Mouse (Mus musculus): ENCODE measurements around the gene Mvd. TPM values are rescaled to one million over a fixed set of nuclear protein-coding genes. Genes with fewer than 3 reads are reported as not detected.

Mvd gene
- polyA plus RNA-seq, 1 experiment from 2014 or later, result 47.5 TPM

- 61% methylated on average over 9 of the region's 9 CpGs for WGBS
- H3K27ac ChIP-seq, result no peak overlapping the region
- ATAC-seq, result no peak
Observed at GRCm38 (mm10) chr8:122419881-122420555, 23.2 kb downstream of the Mvd start.

DNA sequence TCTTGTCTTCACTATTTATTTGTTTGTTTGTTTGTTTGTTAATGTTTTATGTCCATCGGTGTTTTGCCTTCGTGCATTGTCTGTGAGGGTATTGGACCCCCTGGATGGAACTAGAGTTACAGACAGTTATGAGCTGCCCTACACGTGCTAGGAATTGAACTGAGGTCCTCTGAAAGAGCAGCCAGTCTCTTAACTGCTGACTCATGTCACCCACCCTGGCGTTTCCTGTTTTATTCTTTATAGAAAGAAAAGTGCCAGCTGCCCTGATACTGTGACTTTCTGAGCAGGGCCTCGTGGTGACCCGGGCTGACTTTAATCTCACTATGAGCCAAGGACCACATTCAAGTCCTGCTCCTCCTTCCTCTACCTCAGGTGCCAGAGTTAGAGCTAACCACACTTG, 27.7 kb downstream of the Mvd start:
- H3K9me3 ChIP-seq, result no peaks in the 10 kb centered on the region
- H3K27ac ChIP-seq, result no peak overlapping the region
- no peak overlapping the region for H3K4me3 ChIP-seq (replicated peaks)
- no peak overlapping the region for H3K4me2 ChIP-seq (replicated peaks)
- no peaks in the 10 kb centered on the region for H3K4me1 ChIP-seq (replicated peaks)
- no peak for ATAC-seq
- peaks cover 87% of the 10 kb centered on the region for H3K36me3 ChIP-seq
- H3K9ac ChIP-seq (replicated peaks), result no peak overlapping the region
- 96% methylated on average over 6 of the region's 6 CpGs for WGBS
- no peaks in the 10 kb centered on the region for H3K27me3 ChIP-seq

More at GRCm38 (mm10) chr8:122419881-122420555, 23.2 kb downstream of the Mvd start:
- peaks cover 42% of the 10 kb centered on the region for H3K36me3 ChIP-seq
- no peaks in the 10 kb centered on the region for H3K27me3 ChIP-seq
- H3K9ac ChIP-seq (replicated peaks), result no peak overlapping the region
- H3K4me2 ChIP-seq (replicated peaks), result no peak overlapping the region
- no peaks in the 10 kb centered on the region for H3K9me3 ChIP-seq
- no peak overlapping the region for H3K4me3 ChIP-seq (replicated peaks)
- H3K4me1 ChIP-seq (replicated peaks), result no peaks in the 10 kb centered on the region

DNA sequence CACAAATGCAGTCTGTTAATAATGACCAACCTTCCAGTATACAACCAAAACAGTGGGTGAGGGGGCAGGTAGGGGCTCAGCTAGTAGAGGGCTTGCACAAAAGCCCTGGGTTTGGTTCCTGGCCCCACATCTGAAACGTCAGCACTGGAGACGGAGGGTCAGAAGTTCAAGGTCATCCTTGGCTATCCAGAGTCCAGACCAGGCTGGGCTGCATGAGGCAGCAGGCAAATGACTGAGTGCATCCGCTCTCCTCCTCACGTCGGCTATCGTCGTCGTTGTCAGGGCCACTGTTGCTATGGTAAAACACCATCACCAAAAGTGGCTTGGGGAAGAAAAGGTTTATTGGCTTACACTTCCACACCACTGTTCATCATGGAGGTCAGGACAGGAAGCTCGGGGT, 28.9 kb downstream of the Mvd start:
- no peaks in the 10 kb centered on the region for H3K4me1 ChIP-seq (replicated peaks)

GRCm38 (mm10) chr8:122407678-122408077, 35.5 kb downstream of the Mvd start:
- Histone ChIP-seq H3K4me1 (replicated peaks) (no peaks in the 10 kb centered on the region), H3K36me3 (peaks cover 98% of the 10 kb centered on the region), H3K27ac (no peak overlapping the region), H3K4me3 (replicated peaks) (no peak overlapping the region), H3K9me3 (no peaks in the 10 kb centered on the region), H3K27me3 (no peaks in the 10 kb centered on the region), H3K4me2 (replicated peaks) (no peak overlapping the region), H3K9ac (replicated peaks) (no peak overlapping the region)
- no peak for ATAC-seq
- WGBS, result 95% methylated on average over 7 of the region's 7 CpGs

More for the DNA sequence above, 28.9 kb downstream of the Mvd start:
- WGBS, result 84% methylated on average over 9 of the region's 9 CpGs
- no peaks in the 10 kb centered on the region for H3K9me3 ChIP-seq
- no peaks in the 10 kb centered on the region for H3K27me3 ChIP-seq
- H3K4me2 ChIP-seq (replicated peaks), result no peak overlapping the region
- peaks cover 98% of the 10 kb centered on the region for H3K36me3 ChIP-seq
- H3K9ac ChIP-seq (replicated peaks), result no peak overlapping the region
- ATAC-seq, result no peak
- H3K27ac ChIP-seq, result no peak overlapping the region
- no peak overlapping the region for H3K4me3 ChIP-seq (replicated peaks)

- no peaks in the 10 kb centered on the region for H3K9me3 ChIP-seq
- no peak overlapping the region for H3K27ac ChIP-seq
- H3K4me1 ChIP-seq (replicated peaks), result no peaks in the 10 kb centered on the region
- no peaks in the 10 kb centered on the region for H3K27me3 ChIP-seq
- H3K4me3 ChIP-seq (replicated peaks), result no peak overlapping the region
- 98% methylated on average over 9 of the region's 9 CpGs for WGBS
- no peak overlapping the region for H3K4me2 ChIP-seq (replicated peaks)
- H3K9ac ChIP-seq (replicated peaks), result no peak overlapping the region
- no peak for ATAC-seq
- peaks cover 98% of the 10 kb centered on the region for H3K36me3 ChIP-seq
Observed at GRCm38 (mm10) chr8:122405146-122405805, 37.9 kb downstream of the Mvd start.

- H3K4me2 ChIP-seq (replicated peaks), result no peak overlapping the region
- no peaks in the 10 kb centered on the region for H3K4me1 ChIP-seq (replicated peaks)
- WGBS, result 95% methylated on average over 9 of the region's 9 CpGs
- no peak overlapping the region for H3K4me3 ChIP-seq (replicated peaks)
- H3K9me3 ChIP-seq, result no peaks in the 10 kb centered on the region
- no peak for ATAC-seq
- H3K36me3 ChIP-seq, result peaks cover 90% of the 10 kb centered on the region
- no peaks in the 10 kb centered on the region for H3K27me3 ChIP-seq
- no peak overlapping the region for H3K9ac ChIP-seq (replicated peaks)
- no peak overlapping the region for H3K27ac ChIP-seq
Observed at GRCm38 (mm10) chr8:122398186-122398585, 45.0 kb downstream of the Mvd start.

- Histone ChIP-seq H3K9ac (replicated peaks) (no peak overlapping the region), H3K4me2 (replicated peaks) (no peak overlapping the region), H3K27me3 (no peaks in the 10 kb centered on the region), H3K4me3 (replicated peaks) (no peak overlapping the region), H3K36me3 (peaks cover 83% of the 10 kb centered on the region), H3K27ac (no peak overlapping the region), H3K4me1 (replicated peaks) (no peaks in the 10 kb centered on the region), H3K9me3 (no peaks in the 10 kb centered on the region)
- ATAC-seq, result no peak
- 85% methylated on average over 6 of the region's 6 CpGs for WGBS
Observed at GRCm38 (mm10) chr8:122395291-122395690, 47.9 kb downstream of the Mvd start.

- H3K4me1 ChIP-seq (replicated peaks), result no peaks in the 10 kb centered on the region
- H3K4me2 ChIP-seq (replicated peaks), result no peak overlapping the region
- H3K27me3 ChIP-seq, result no peaks in the 10 kb centered on the region
- H3K9me3 ChIP-seq, result no peaks in the 10 kb centered on the region
- ATAC-seq, result no peak
- no peak overlapping the region for H3K9ac ChIP-seq (replicated peaks)
- peaks cover 81% of the 10 kb centered on the region for H3K36me3 ChIP-seq
- H3K4me3 ChIP-seq (replicated peaks), result no peak overlapping the region
- H3K27ac ChIP-seq, result no peak overlapping the region
Observed at GRCm38 (mm10) chr8:122393717-122394116, 49.5 kb downstream of the Mvd start.

- Histone ChIP-seq H3K4me1 (replicated peaks) (no peaks in the 10 kb centered on the region), H3K27ac (no peak overlapping the region), H3K9ac (replicated peaks) (no peak overlapping the region), H3K4me3 (replicated peaks) (no peak overlapping the region), H3K4me2 (replicated peaks) (no peak overlapping the region), H3K36me3 (peaks cover 88% of the 10 kb centered on the region), H3K9me3 (no peaks in the 10 kb centered on the region), H3K27me3 (no peaks in the 10 kb centered on the region)
- no peak for ATAC-seq
- 87% methylated on average over 3 of the region's 3 CpGs for WGBS
Observed at GRCm38 (mm10) chr8:122390758-122391157, 52.5 kb downstream of the Mvd start.

- Histone ChIP-seq H3K4me1 (replicated peaks) (no peaks in the 10 kb centered on the region), H3K9me3 (no peaks in the 10 kb centered on the region), H3K36me3 (peaks cover 91% of the 10 kb centered on the region), H3K27me3 (no peaks in the 10 kb centered on the region), H3K27ac (no peak overlapping the region), H3K9ac (replicated peaks) (no peak overlapping the region), H3K4me2 (replicated peaks) (no peak overlapping the region), H3K4me3 (replicated peaks) (no peak overlapping the region)
- 87% methylated on average over 3 of the region's 3 CpGs for WGBS
- ATAC-seq, result no peak
Observed at GRCm38 (mm10) chr8:122389357-122389756, 53.9 kb downstream of the Mvd start.

Data from midbrain, embryonic 13.5 days (tissue).